Mouse (Mus musculus): ENCODE data around the gene Mfsd14a. TPM values are rescaled to one million over a fixed set of nuclear protein-coding genes. Genes with fewer than 3 reads are reported as not detected.
A peak's percentile ranks its signal among the peaks of the same experiment; 100 is the strongest.

Mfsd14a gene
- total and polyA plus RNA-seq, 3 experiments: 39.2 to 111 (median 45.9) TPM

- no peak for TF ChIP-seq GABPA (IDR thresholded peaks at IDR 0.05; ENCODE audit: low read depth, low read length)
Measured at GRCm38 (mm10) chr3:116662463-116662863, at the start of gene Mfsd14a (continued).

GRCm38 (mm10) chr3:116711624-116712435 is 49.4 kb upstream of the Mfsd14a start:
- peaks cover 26% of the 10 kb centered on the region for H3K79me2 ChIP-seq (ENCODE audit: control insufficient read depth, insufficient read depth, low read length, poor library complexity)

GRCm38 (mm10) chr3:116710941-116711340 is 48.5 kb upstream of the Mfsd14a start:
- Histone ChIP-seq H3K27ac (ENCODE audit: control insufficient read depth, low read depth, low read length) (peak overlapping the region; percentile 43), H3K4me1 (ENCODE audit: control insufficient read depth in 1 of 2, insufficient read depth in 2 of 2, low read length in 2 of 2) (peaks cover 4 to 18% of the 10 kb centered on the region in 2 experiments), H3K79me2 (ENCODE audit: control insufficient read depth, insufficient read depth, low read length, poor library complexity) (peaks cover 26% of the 10 kb centered on the region), H3K9me3 (replicated peaks; ENCODE audit: insufficient read depth, low read length) (no peaks in the 10 kb centered on the region), H3K4me3 (ENCODE audit: control insufficient read depth in 1 of 2, insufficient read depth in 1 of 2, low read depth in 2 of 2, low read length in 2 of 2) (peak overlapping the region; percentile 92 to 93), H3K36me3 (ENCODE audit: control insufficient read depth in 1 of 2, insufficient read depth in 2 of 2, low read length in 2 of 2) (peaks cover 6 to 18% of the 10 kb centered on the region in 2 experiments; a peak in 3 of 4 replicates), H3K9ac (ENCODE audit: control insufficient read depth, low read depth, low read length, poor library complexity, severe bottlenecking) (peak overlapping the region; percentile 94), H3K27me3 (ENCODE audit: control insufficient read depth in 1 of 2, insufficient read depth in 2 of 2, low read length in 2 of 2) (no peaks in the 10 kb centered on the region)
- peak; percentile 71 for DNase-seq (ENCODE audit: low read depth, low spot score)
- TF ChIP-seq SMC3 (IDR thresholded peaks at IDR 0.05; ENCODE audit: low read depth, low read length) (no peak), MXI1 (IDR thresholded peaks at IDR 0.05; ENCODE audit: low read depth, low read length) (no peak), POLR2AphosphoS2 (IDR thresholded peaks at IDR 0.05; ENCODE audit: low read length) (no peak), MYC (IDR thresholded peaks at IDR 0.05; ENCODE audit: low read depth, low read length) (no peak), MYB (IDR thresholded peaks at IDR 0.05; ENCODE audit: low read depth, low read length) (no peak), POLR2A (IDR thresholded peaks at IDR 0.05; ENCODE audit: control insufficient read depth in 1 of 2, insufficient read depth in 1 of 2, low read depth in 1 of 2, low read length in 2 of 2, poor library complexity in 1 of 2) (no peak), BHLHE40 (IDR thresholded peaks at IDR 0.05; ENCODE audit: borderline replicate concordance, low read depth, low read length) (0 out of 2 replicates have a peak, but pooled peaks have one; percentile 4), USF2 (IDR thresholded peaks at IDR 0.05; ENCODE audit: borderline replicate concordance in 1 of 2, insufficient read depth in 1 of 2, low read depth in 1 of 2, low read length in 2 of 2) (no peak), CHD2 (IDR thresholded peaks at IDR 0.05; ENCODE audit: low read length) (no peak), NRF1 (IDR thresholded peaks at IDR 0.05; ENCODE audit: insufficient read depth, low read depth, low read length, poor library complexity, severe bottlenecking) (peak; percentile 66), EP300 (IDR thresholded peaks at IDR 0.05; ENCODE audit: low read depth in 1 of 2, low read length in 2 of 2) (peak in 1 of 2 experiments; percentile 41; a peak in 1 of 4 replicates), MAZ (IDR thresholded peaks at IDR 0.05; ENCODE audit: low read depth, low read length) (peak; percentile 73), ETS1 (IDR thresholded peaks at IDR 0.05; ENCODE audit: low read depth, low read length) (peak; percentile 18; the same call in 1 of the 2 replicates), RCOR1 (IDR thresholded peaks at IDR 0.05; ENCODE audit: low read depth, low read length) (no peak), HCFC1 (IDR thresholded peaks at IDR 0.05; ENCODE audit: low read depth, low read length) (0 out of 2 replicates have a peak, but pooled peaks have one; percentile 6), NELFE (IDR thresholded peaks at IDR 0.05; ENCODE audit: low read depth, low read length) (no peak; the same call in 1 of the 2 replicates)

More at GRCm38 (mm10) chr3:116711624-116712435, 49.4 kb upstream of the Mfsd14a start:
- Histone ChIP-seq H3K4me1 (ENCODE audit: control insufficient read depth in 1 of 2, insufficient read depth in 2 of 2, low read length in 2 of 2) (peaks cover 4 to 17% of the 10 kb centered on the region in 2 experiments; a peak in 3 of 4 replicates), H3K9ac (ENCODE audit: control insufficient read depth, low read depth, low read length, poor library complexity, severe bottlenecking) (peak overlapping the region; percentile 94), H3K27me3 (ENCODE audit: control insufficient read depth in 1 of 2, insufficient read depth in 2 of 2, low read length in 2 of 2) (no peaks in the 10 kb centered on the region), H3K36me3 (ENCODE audit: control insufficient read depth in 1 of 2, insufficient read depth in 2 of 2, low read length in 2 of 2) (peaks cover 2 to 10% of the 10 kb centered on the region in 2 experiments; a peak in 2 of 4 replicates), H3K9me3 (replicated peaks; ENCODE audit: insufficient read depth, low read length) (no peaks in the 10 kb centered on the region), H3K27ac (ENCODE audit: control insufficient read depth, low read depth, low read length) (peak overlapping the region; percentile 36), H3K4me3 (ENCODE audit: control insufficient read depth in 1 of 2, insufficient read depth in 1 of 2, low read depth in 2 of 2, low read length in 2 of 2) (peak overlapping the region; percentile 92 to 93)
- DNase-seq (ENCODE audit: low read depth, low spot score): peak; percentile 81
- TF ChIP-seq TBP (IDR thresholded peaks at IDR 0.05; ENCODE audit: low read depth, low read length): peak; percentile 46; the same call in 1 of the 2 replicates
- TF ChIP-seq NRF1 (IDR thresholded peaks at IDR 0.05; ENCODE audit: insufficient read depth, low read depth, low read length, poor library complexity, severe bottlenecking): 0 out of 2 replicates have a peak, but pooled peaks have one; percentile 34
- no peak for TF ChIP-seq MYB (IDR thresholded peaks at IDR 0.05; ENCODE audit: low read depth, low read length)
- TF ChIP-seq BHLHE40 (IDR thresholded peaks at IDR 0.05; ENCODE audit: borderline replicate concordance, low read depth, low read length): no peak
- TF ChIP-seq POLR2A (IDR thresholded peaks at IDR 0.05; ENCODE audit: control insufficient read depth in 1 of 2, insufficient read depth in 1 of 2, low read depth in 1 of 2, low read length in 2 of 2, poor library complexity in 1 of 2): peak; percentile 74 to 79; a peak in 3 of 4 replicates
- TF ChIP-seq CTCF (IDR thresholded peaks at IDR 0.05 in 2 of 3, conservative IDR thresholded peaks at IDR 0.05 in 1 of 3; ENCODE audit: control insufficient read depth in 1 of 3, insufficient read depth in 1 of 3, low read depth in 2 of 3, low read length in 3 of 3, poor library complexity in 1 of 3, severe bottlenecking in 1 of 3): no peak
- TF ChIP-seq ZC3H11A (IDR thresholded peaks at IDR 0.05; ENCODE audit: low read depth, low read length): no peak
- 0 out of 2 replicates have a peak, but pooled peaks have one; percentile 30 for TF ChIP-seq USF1 (IDR thresholded peaks at IDR 0.05; ENCODE audit: low read depth, low read length)
- TF ChIP-seq ETS1 (IDR thresholded peaks at IDR 0.05; ENCODE audit: low read depth, low read length): peak; percentile 52; the same call in 1 of the 2 replicates
- peak; percentile 64 for TF ChIP-seq TCF12 (IDR thresholded peaks at IDR 0.05; ENCODE audit: low read depth, low read length)
- no peak for TF ChIP-seq ZKSCAN1 (IDR thresholded peaks at IDR 0.05; ENCODE audit: low read depth, low read length)
- TF ChIP-seq RCOR1 (IDR thresholded peaks at IDR 0.05; ENCODE audit: low read depth, low read length): 0 out of 2 replicates have a peak, but pooled peaks have one; percentile 31
- TF ChIP-seq POLR2AphosphoS2 (IDR thresholded peaks at IDR 0.05; ENCODE audit: low read length): 0 out of 2 replicates have a peak, but pooled peaks have one; percentile 31
- 0 out of 2 replicates have a peak, but pooled peaks have one; percentile 12 for TF ChIP-seq MAX (IDR thresholded peaks at IDR 0.05; ENCODE audit: low read length)
- peak; percentile 88 for TF ChIP-seq SIN3A (IDR thresholded peaks at IDR 0.05; ENCODE audit: low read length)
- 0 out of 2 replicates have a peak, but pooled peaks have one; percentile 71 for TF ChIP-seq UBTF (IDR thresholded peaks at IDR 0.05; ENCODE audit: borderline replicate concordance, insufficient read depth, low read depth, low read length)
- peak; percentile 75 for TF ChIP-seq NELFE (IDR thresholded peaks at IDR 0.05; ENCODE audit: low read depth, low read length)
- no peak for TF ChIP-seq SMC3 (IDR thresholded peaks at IDR 0.05; ENCODE audit: low read depth, low read length)
- no peak for TF ChIP-seq RAD21 (IDR thresholded peaks at IDR 0.05; ENCODE audit: low read depth, low read length)
- TF ChIP-seq MXI1 (IDR thresholded peaks at IDR 0.05; ENCODE audit: low read depth, low read length): peak; percentile 65
- TF ChIP-seq ELF1 (IDR thresholded peaks at IDR 0.05; ENCODE audit: low read depth, low read length): peak; percentile 95
- 0 out of 2 replicates have a peak, but pooled peaks have one; percentile 29 for TF ChIP-seq CHD1 (IDR thresholded peaks at IDR 0.05; ENCODE audit: low read depth, low read length)
- peak; percentile 86 for TF ChIP-seq HCFC1 (IDR thresholded peaks at IDR 0.05; ENCODE audit: low read depth, low read length)

All from MEL (cell line).